Comparison of ENCODE assay signal across 24 mouse cellular contexts in the genomic region with DNA sequence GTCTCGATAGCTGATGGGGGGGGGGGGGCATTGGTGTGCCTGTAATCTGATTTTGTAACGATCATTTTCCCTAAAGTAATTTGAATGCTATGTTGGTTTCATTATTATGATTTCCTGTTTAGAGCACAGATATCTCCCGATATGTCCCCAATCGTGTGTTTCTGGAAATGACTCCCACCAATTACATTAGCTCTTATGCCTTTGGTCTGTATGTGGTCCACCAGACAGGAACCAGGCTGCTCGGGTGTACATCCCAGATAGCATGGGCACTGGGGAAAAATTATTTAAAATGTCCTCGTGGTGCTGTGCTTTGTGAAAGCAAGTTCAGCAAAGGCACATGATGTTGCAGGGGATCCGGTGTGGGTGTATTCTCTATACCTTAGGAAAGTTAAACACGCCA.
DNase-seq lines count a peak whose midpoint lies in the region; ATAC-seq and TF ChIP-seq lines count a peak whose summit lies in the region.
"Had no signal": no experiment of that assay in that cellular context is flagged by ENCODE, and none has a peak within 500 bp of the region (broad histone marks: within the 10 kb centered on the region; RNA-seq: fewer than 3 reads in every experiment).

No protein-coding gene starts in this region.

- no peaks in the 10 kb centered on the region for H3K36me3 ChIP-seq in liver, embryonic 11.5 days (ENCODE audit: control insufficient read depth, insufficient read depth, low read length)
- no peaks in the 10 kb centered on the region for H3K36me3 ChIP-seq in liver, postnatal 0 days (replicated peaks; ENCODE audit: insufficient read depth, low read length)
- H3K36me3 ChIP-seq: embryonic facial prominence, embryonic 15.5 days; forebrain, embryonic 10.5 days; heart, embryonic 10.5 days; heart, embryonic 15.5 days; hindbrain, embryonic 13.5 days had no signal

- peaks cover 29% of the 10 kb centered on the region for H3K4me1 ChIP-seq in liver, embryonic 11.5 days (replicated peaks; ENCODE audit: control insufficient read depth, insufficient read depth, low read length)
- H3K4me1 ChIP-seq in brown adipose tissue, adult 24 weeks (ENCODE audit: control insufficient read depth, insufficient read depth, insufficient read length, low read length) = peaks cover 17% of the 10 kb centered on the region
- peaks cover 12% of the 10 kb centered on the region for H3K4me1 ChIP-seq in liver, postnatal 0 days (ENCODE audit: insufficient read depth)
- H3K4me1 ChIP-seq: hindbrain, embryonic 13.5 days had no signal

- ATAC-seq in liver, embryonic 11.5 days (replicated peaks; ENCODE audit: low FRiP score) = no peak
- 0 out of 2 replicates have a peak, but pooled peaks have one; percentile 35 for ATAC-seq in liver, postnatal 0 days
- ATAC-seq: forebrain, embryonic 14.5 days; hindbrain, postnatal 0 days had no signal

- no peak for DNase-seq in liver, embryonic 11.5 days (ENCODE audit: low spot score)
- DNase-seq in liver = no peak
- DNase-seq in liver, postnatal 0 days = no peak
- DNase-seq in cerebellum, postnatal 25 days = no peak
- no peak for DNase-seq in c-Kit-positive CD71-positive TER-119-positive erythroid progenitor cells, embryonic 14.5 days (ENCODE audit: low spot score)
- no peak for DNase-seq in cerebellum, postnatal 36 days
- DNase-seq: adrenal gland, postnatal 10 days; cerebellum, adult 8-10 months; cerebellum, postnatal 14 days; embryo, embryonic 11 days; gastrocnemius, adult 2 months; gastrocnemius, postnatal 25 days; heart, adult 11 months; heart, postnatal 14 days had no signal

- H3K27me3 ChIP-seq in liver, embryonic 11.5 days (replicated peaks; ENCODE audit: control insufficient read depth, insufficient read depth, low read length) = no peaks in the 10 kb centered on the region
- no peaks in the 10 kb centered on the region for H3K27me3 ChIP-seq in liver, postnatal 0 days (ENCODE audit: insufficient read depth, low read length)
- H3K27me3 ChIP-seq: CH12.LX; embryonic facial prominence, embryonic 15.5 days; heart, embryonic 15.5 days; hindbrain, embryonic 13.5 days had no signal

- peak overlapping the region; percentile 30; the same call in 1 of the 2 replicates for H3K27ac ChIP-seq in liver, embryonic 11.5 days (ENCODE audit: low read depth, low read length)
- H3K27ac ChIP-seq in brown adipose tissue, adult 24 weeks (replicated peaks; ENCODE audit: low read depth, low read length) = peak overlapping the region; percentile 73; the same call in 1 of the 2 replicates
- peak overlapping the region; percentile 66; the same call in 1 of the 2 replicates for H3K27ac ChIP-seq in liver, postnatal 0 days (ENCODE audit: low read depth)
- H3K27ac ChIP-seq: embryonic facial prominence, embryonic 15.5 days; gastrocnemius, adult 2 months; heart, embryonic 10.5 days; heart, embryonic 15.5 days; hindbrain, embryonic 13.5 days; hindbrain, postnatal 0 days had no signal

- WGBS in liver, embryonic 11.5 days = 52% methylated on average over 8 of the region's 8 CpGs
- 35% methylated on average over 8 of the region's 8 CpGs for WGBS in liver, postnatal 0 days (ENCODE audit: insufficient replicate concordance)

- H3K4me3 ChIP-seq in liver, embryonic 11.5 days (ENCODE audit: low read depth, low read length) = no peak overlapping the region
- H3K4me3 ChIP-seq in brown adipose tissue, adult 24 weeks (ENCODE audit: insufficient read depth, low read depth, low read length) = no peak overlapping the region
- H3K4me3 ChIP-seq in liver, postnatal 0 days (ENCODE audit: low read depth, low read length) = no peak overlapping the region
- H3K4me3 ChIP-seq: embryonic facial prominence, embryonic 15.5 days; erythroblast, embryonic 14.5 days; forebrain, embryonic 10.5 days; gastrocnemius, adult 2 months; heart, embryonic 10.5 days; heart, embryonic 15.5 days; hindbrain, embryonic 13.5 days had no signal

- H3K9ac ChIP-seq in liver, embryonic 11.5 days (ENCODE audit: low read depth, low read length) = no peak overlapping the region
- H3K9ac ChIP-seq in liver, postnatal 0 days (replicated peaks) = no peak overlapping the region
- H3K9ac ChIP-seq: embryonic facial prominence, embryonic 15.5 days; heart, embryonic 15.5 days; hindbrain, embryonic 13.5 days had no signal

- no peak for TF ChIP-seq CTCF in liver, postnatal 0 days (IDR thresholded peaks at IDR 0.05; ENCODE audit: low read depth)

- no peaks in the 10 kb centered on the region for H3K9me3 ChIP-seq in liver, embryonic 11.5 days (ENCODE audit: control insufficient read depth, low read length)
- H3K9me3 ChIP-seq in liver, postnatal 0 days (ENCODE audit: low read length) = no peaks in the 10 kb centered on the region
- H3K9me3 ChIP-seq: embryonic facial prominence, embryonic 15.5 days; forebrain, embryonic 10.5 days; heart, embryonic 10.5 days; heart, embryonic 15.5 days; hindbrain, embryonic 13.5 days had no signal

- TF ChIP-seq EP300 in liver, postnatal 0 days (IDR thresholded peaks at IDR 0.05; ENCODE audit: low read depth) = no peak; the same call in 1 of the 2 replicates

- no peak overlapping the region for H3K4me2 ChIP-seq in liver, embryonic 11.5 days
- no peak overlapping the region for H3K4me2 ChIP-seq in liver, postnatal 0 days (ENCODE audit: low read depth, low read length)
- H3K4me2 ChIP-seq: embryonic facial prominence, embryonic 15.5 days; heart, embryonic 15.5 days; hindbrain, embryonic 13.5 days had no signal
